Mouse (Mus musculus): ENCODE measurements around the gene Atf5.

The Atf5 gene

DNA sequence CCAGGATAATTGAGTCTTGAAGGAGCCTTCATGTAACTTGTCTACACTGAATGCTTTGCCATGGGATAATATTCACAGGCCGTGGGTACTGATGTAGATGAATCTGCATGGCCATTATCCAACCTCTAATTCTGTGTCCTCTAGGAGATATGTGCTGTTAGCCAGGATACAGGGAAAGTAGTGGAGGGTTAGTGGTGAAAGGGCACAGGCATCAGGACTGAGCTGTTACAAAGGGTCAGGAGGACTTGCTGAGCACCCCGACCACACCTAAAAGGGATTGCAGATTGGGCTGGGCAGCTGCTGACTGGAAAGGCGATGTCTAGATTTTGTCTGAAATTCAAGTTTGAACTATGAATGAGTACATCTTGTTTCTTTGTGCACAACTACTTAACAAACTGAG is 4.1 kb upstream of the Atf5 start:
- DNase-seq (ENCODE audit: low spot score in 2 of 2): no peak

DNA sequence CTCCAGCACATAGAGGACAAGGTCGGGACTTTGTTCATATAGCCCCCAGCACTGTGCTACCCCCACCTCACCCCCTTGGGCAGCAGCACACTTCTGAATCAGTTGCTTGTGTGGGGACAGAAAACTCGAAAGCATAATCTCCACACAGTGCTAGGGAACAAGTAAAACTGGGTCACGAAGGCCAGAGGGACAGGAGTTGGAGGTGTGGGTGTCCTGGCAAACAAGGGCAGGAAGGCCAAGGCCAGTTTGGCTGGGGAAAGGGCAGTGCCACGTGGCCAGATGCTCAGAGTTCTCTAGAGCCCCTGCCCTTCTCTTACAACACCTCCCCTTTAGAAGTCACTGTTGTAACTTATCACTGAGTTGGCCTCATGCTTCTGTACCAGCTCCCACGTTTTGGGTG is 3.4 kb upstream of the Atf5 start:
- no peak for DNase-seq (ENCODE audit: low spot score in 2 of 2)

DNA sequence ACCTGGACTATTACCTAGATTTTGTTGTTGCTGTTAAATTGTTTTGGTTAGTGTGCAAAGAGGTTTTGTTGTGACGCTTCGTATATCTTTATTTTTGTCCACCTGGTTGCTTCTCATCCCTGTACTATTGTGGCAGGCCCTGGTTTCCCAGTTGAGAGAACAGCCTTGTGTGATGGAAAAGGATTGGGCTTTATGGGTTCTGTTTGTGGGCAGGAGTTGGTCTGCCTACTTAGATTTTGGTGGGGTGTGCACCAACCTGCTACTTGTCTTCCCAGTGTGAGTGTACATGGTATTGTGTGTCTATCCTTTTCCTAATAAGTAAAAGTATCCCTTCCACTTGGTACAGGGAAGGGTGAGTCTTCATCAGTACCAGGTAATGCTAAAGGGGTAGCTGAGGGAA is 2.9 kb upstream of the Atf5 start:
- no peak for DNase-seq (ENCODE audit: low spot score in 2 of 2)

DNA sequence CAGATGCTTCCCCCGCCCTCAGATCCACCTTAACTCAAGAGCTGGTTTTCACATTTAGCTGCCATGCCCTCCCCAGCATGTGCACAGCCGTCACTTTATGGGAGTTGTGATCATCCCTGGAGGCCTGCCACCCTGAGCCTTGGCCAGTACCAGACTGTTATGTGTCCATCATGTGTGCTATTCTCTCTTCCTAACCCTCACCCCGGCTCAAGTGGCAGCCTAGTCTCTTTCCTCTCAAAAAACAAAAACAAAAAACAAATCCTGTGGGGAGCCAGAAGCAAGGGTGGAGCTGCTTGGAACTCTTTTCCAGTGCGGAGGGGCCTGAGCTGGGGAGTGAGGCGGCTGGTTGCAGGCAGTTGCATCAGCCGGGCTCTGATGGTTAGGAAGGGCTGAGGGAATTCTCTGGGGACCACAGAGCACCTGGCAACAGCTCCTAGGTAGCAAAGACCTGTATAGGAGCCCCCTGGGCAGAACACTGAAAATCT is 2.3 kb upstream of the Atf5 start:
- peak; percentile 4 to 31 for DNase-seq (ENCODE audit: low spot score in 2 of 2)

DNA sequence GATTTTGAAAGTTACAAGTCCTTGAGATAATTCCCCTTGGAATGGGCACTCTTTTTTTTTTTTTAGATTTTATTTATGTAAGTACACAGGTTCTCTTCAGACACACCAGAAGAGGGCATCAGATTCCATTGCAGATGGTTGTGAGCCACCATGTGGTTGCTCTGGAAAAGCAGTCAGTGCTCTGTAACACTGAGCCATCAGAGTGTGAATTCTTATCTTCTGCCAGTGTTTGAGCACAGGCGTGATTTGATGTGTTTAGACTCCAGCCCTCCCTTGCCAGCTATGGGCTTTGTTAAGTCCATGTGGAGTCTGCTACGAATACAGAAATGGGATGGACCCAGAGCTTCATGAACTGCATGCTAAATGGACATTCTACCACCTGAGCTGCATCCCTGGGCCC is 1.7 kb upstream of the Atf5 start:
- DNase-seq (ENCODE audit: low spot score in 2 of 2): no peak

DNA sequence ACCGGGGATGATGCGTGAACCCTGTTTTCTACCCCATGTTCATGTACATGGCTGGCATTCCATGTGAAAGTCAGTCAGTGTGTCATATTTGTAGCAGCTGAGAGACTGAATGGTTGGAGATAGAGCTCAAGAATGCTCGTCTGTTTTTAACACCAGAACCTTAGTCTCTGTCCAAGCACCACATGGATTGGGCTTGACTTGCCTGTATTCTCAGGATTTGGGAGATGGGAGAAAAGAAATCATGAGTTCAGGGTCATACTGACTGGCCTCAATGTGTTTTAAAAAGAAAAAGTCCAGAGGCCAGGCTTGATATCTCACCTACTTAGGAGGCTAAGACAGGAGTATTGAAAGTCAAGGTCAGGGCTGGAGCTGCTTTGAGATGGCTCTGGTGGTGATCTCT is 983 bp upstream of the Atf5 start:
- no peak for DNase-seq (ENCODE audit: low spot score in 2 of 2)

DNA sequence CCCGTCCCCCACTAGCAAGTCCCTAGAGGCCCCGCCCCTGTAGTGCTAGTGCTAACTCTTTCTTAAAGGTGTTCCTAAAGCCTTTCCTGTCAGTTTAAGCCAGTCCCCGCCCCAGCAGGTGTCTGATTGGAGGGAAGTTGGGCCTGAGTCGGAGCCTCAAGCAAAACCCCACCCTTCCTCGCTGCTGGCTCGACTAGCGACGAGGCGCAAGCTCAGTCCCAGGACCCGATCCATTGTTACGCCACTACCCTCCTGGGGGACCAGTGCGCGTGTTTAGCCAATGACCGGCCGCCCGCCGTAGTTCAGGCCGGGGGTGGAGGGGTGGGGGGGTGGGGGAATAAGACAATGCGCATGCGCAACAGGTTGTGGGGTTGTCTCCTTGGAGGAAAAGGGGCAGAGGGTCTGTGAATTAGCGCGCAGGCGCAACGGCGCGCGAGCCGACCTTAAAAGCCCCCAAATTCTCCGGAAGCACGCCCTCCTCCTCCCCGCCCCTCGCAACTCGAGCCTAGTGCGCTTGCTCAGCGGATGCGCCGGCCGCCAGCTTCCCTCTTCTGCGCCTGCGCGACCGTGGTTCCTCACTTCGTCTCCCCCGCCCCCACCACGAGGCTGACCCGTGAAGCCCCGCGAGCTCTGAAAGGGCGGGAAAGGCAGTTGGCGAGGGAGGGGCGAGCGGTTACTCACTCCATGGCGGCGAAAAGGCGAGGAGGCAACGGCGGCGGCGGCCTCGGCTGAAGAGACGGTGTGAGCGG is 563 bp downstream of the Atf5 start, which contains the start of the genes Nup62 and Il4i1:
Nup62 (plus strand) TSS at position 368 of the 749 bp plus-strand sequence.
Il4i1 (plus strand) TSS at position 667 of the 749 bp plus-strand sequence.
- peak; percentile 97 to 98 for DNase-seq (ENCODE audit: low spot score in 2 of 2)

DNA sequence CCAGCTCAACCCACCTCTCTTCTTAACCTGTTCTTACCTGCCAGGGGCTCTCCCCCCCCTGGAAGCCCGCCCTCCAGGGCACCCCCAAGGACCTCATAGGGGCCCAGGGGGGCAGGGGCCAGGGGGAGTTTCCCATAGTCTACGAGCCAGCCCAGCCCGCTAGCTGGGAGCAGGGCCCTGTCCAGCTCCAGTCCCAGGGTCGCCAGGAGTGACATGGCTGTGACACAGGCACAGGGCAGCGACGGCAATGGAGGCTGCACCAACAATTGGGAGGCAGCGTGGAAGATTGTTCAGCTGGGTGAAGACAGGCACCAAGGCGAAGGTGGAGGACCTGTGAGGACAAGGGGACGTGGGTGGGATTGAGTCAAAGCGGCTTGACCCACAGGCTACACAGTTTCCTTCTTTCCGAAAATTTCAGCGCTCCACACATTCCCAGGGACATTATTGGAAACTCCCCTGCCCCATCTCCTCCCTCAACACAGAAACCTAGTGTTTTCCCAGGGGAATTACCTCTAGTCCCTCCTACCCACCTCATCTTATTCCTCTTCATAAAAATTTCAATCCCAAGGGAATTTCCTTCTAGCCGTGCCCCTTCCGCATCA is 1.4 kb downstream of the Atf5 start:
- DNase-seq (ENCODE audit: low spot score in 2 of 2): peak in 1 of 2 experiments; percentile 7

DNA sequence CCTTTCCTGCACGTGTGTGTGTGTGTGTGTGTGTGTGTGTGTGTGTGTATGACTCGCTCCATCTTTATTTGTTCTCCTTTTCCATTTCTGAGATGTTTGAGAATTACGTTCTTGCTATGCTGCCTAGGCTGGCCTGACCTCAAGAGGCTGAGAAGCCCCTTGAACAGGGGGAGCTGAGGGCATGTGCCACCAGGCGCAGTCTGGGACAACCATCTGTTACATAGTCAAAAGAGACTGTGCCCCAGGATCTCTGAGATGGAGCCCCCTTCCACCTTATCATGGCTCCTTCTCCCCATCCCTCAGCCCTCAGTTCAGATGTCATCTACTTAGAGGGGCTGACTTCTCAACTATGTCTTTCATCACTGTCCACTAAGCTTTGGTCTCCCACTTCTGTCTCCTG is 2.0 kb downstream of the Atf5 start:
- DNase-seq (ENCODE audit: low spot score in 2 of 2): peak in 1 of 2 experiments; percentile 3

DNA sequence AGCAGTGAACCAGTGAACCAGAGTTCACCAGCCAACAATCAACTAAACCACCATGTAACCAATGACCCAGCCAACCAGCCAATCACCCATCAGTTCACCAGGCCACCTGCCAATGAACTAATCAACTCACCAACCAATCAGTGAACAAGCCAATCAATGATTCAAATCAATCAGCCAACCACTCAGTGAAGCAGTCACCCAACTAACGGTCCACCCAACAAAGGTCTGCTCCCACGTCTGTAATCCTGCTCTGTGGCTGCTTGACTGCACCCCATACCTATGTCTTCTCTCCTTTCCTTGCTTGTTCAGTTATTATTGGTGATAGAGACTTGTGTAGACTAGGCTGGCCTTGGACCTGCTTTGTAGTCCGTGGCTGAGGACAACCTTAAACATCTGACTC is 2.5 kb downstream of the Atf5 start:
- DNase-seq (ENCODE audit: low spot score in 2 of 2): peak in 1 of 2 experiments; percentile 1

DNA sequence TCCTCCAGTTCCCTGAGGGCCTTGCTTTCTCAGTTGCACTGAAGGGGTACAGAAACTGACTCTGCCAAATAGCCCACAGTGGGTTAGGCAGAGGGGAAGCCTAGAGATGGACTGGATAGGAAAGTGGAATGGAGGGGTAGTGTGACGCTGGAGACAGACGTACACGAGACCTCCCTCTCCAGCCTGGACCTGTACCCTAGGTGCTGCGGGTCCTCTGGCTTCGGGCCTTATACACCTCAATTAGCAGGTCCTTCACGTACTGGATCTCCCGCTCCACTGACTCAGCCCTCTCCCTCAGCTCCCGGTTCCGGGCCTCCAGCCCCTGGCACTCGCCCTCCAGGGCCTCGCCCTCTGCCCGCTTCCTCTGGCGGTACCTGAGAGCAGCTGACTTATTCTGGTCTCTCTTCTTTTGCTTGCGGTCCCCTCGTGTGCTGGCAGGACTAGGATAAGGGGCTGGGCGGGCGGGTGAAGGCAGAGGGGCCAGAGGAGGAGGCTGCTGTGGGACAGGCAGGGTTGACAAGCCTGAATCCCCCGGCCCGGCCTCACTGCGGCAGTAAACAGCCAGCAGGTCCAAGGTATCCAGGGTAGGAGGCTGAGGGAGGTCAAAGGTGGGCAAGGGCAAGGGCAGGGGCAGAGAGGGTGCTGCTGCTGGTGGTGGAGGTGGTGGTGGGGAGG is 3.7 kb downstream of the Atf5 start:
- DNase-seq (ENCODE audit: low spot score in 2 of 2): peak in 1 of 2 experiments; percentile 2

DNA sequence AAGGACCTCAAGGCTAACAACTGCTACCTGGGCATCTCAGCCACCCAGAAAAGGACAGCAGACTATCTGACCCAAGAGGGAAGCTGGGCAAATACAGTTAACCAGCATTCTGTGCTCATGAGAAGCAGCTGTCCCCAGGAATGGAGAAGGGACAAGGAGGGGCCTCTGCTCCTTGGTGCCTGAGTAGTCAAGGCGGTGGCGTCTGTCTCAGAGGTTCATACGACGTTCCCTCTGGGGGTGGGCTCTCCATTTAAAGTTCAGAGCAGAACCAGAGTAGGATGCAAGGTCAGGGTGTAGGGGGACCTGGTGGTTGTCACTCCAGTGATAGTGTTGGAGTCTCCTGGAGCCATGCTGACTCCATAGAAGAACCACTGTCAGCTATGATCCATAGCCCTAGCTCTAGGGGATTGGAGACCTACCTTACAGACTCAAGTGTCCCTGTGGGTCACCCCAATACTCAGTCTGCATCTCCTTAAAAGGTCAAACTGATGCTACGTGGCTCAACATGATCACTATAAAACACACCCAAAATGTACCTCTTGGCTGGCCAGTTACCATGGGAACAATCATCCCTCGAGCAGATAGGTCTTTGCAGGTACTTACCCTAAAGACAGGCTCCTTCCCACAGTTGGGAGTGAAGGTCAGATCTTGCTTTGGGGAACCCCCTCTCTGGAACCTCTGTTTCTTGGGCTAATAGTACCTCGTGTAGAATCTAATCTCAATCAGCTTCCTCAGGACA is 5.5 kb downstream of the Atf5 start:
- no peak for DNase-seq (ENCODE audit: low spot score in 2 of 2)

DNA sequence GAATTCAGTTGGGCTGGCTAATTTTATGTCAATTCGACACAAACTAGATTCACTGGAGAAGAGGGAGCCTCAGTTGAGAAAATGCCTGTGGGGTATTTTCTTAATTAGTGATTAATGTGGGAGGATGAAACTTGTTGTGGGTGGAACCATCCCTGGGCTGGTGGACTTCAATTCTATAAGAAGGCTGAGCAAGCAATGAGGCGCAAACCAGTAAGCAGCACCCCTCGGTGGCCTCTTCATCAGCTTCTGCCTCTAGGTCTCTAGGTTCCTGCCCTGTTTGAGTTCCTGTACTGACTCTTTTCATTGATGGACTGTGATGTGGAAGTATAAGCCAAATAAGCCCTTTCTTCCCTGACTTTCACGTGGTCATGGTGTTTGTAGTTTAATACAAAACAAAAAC is 6.1 kb downstream of the Atf5 start:
- no peak for DNase-seq (ENCODE audit: low spot score in 2 of 2)

DNA sequence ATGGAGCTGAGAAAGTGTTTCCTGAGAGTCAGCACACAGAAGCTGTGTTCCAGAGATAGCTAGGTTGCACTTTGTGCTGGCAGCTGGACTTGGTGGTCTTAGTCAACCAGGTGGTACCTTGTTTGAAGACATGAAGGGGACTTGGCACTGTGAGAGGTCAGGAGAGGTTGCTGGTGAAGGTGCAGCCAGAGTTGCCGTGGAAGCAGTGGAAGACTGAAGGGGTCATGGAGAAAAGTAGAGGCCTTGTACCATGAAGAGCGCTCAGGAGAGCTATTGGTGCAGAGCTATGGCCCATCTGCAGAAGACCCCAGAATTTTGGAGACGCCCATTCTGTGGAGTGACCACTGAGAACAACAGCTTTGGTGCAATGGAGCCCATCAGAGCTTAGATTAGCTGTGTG is 7.0 kb downstream of the Atf5 start:
- DNase-seq (ENCODE audit: low spot score in 2 of 2): no peak

DNA sequence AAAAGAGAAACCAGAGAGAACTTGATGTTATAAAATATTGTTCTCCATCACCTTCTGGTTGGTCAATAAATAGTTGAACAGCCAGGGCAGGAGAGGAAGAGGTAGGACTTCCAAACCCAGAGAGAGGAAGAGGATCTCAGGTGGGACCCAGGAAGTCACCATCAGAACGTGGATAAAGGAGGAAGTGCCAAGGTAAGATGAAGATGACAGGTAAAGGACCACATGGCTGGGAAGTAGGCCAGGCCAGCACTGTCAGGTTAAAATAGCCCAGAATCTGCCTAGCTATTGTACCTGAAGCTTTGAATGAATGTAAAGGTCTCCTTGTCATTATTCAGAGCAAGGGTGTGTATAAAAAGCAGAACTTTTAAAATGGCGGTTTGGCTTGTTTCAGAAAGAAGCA is 7.5 kb downstream of the Atf5 start:
- no peak for DNase-seq (ENCODE audit: low spot score in 2 of 2)

DNA sequence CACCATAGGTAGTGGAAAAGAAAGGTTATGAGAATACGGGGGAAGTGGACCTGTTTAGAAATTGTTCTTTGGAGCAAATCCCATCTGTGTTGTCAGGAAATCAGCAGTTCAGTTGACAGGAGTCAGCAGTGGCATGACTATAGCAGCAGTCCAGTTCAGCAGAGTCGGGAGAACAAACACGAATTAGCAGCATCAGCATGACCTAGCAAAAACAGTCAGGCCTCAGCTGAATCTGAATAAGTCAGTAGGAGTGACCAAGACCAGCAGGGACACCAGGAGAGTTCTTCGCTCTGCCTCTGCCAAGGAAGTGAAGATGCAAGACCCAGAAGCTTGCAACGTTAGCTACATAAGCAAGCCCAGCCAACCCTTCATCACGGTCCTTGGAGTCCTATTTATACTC is 23.7 kb downstream of the Atf5 start:
- DNase-seq (ENCODE audit: low spot score in 2 of 2): no peak

DNA sequence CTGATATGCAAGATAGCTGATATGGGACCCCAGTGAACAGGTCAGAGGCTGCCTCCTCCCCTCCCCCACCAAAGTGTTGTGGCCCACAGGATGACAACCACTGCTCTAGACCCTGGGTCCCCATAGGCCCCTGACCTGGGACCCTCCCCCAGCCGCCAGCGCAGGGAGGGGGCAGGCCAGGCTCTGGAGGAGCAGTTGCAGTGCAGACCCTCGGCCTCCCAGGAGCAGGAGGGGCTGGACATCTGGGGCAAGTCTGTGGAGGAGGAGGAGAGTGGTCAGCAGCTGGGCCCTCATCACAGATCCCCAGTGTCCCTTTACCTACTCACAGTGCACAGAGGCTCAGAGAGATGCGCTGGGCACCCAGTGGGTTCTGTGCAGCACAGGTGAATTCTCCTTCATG is 26.4 kb downstream of the Atf5 start:
- DNase-seq (ENCODE audit: low spot score in 2 of 2): no peak

DNA sequence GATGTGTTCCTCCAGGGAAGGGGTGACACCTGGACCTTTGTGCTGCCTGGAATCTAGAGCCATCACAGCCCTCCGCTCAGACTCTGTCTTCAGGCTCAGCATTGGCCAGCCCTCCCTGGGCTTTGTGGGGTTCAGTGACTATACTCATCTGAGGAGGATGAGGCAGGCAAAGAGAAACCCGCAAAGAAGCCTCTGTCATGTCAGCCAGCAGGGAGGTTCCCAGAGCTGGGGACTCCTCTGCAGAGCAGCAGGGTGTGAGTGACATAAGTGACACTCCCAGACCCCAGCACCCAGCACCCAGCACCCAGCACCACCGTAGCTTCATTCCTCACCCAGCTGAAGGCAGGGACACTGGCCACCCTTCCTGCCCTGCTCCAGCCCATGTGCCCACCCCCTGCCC is 26.9 kb downstream of the Atf5 start:
- DNase-seq (ENCODE audit: low spot score in 2 of 2): no peak

DNA sequence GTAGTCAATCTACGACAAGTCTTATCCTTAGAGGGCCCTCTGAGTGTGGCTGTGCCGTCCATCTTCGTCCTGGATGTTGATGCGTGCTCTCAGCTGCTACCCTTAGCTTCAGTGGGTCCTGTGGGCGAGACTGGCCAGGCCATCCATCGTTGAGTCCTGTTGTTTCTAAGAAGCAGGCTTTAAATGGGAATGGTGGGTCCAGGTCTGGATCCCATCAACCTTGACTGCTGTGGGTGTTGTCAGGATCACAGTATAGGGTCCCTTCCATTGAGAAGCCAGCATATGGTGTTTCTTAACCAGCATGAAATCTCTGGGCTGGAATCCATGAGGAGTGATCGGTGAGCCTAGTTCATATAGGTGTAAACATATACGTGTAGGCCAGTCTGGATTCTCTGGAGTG is 36.4 kb downstream of the Atf5 start:
- DNase-seq (ENCODE audit: low spot score in 2 of 2): no peak

DNA sequence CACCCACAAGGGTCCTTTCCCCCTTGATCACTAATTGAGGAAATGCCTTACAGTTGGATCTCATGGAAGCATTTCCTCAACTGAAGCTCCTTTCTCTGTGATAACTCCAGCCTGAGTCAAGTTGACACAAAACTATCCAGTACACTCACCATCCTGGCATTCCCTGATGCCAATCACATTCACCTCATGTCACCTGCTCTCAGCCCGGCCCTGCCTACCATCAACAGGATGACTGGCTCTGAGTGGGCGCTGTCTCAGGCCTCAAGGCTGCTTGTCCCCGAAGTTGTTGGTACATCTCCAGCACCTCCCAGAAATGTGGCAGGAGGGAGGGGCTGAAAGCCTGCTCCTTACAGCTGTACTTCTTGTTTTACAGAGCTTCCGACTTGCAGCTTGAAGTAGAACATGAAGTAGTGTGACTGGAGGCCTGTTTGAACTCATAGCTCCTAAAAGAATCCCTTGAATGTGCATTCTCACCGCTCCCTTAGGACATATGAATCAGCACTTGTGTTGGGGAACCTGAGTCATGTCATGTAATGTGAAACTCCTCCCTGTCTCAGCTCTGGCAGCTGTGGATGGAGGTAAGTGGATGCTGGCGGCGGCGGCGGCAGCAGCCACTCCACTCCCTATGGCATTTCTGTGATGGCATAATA is 39.5 kb downstream of the Atf5 start:
- no peak for DNase-seq (ENCODE audit: low spot score in 2 of 2)

DNA sequence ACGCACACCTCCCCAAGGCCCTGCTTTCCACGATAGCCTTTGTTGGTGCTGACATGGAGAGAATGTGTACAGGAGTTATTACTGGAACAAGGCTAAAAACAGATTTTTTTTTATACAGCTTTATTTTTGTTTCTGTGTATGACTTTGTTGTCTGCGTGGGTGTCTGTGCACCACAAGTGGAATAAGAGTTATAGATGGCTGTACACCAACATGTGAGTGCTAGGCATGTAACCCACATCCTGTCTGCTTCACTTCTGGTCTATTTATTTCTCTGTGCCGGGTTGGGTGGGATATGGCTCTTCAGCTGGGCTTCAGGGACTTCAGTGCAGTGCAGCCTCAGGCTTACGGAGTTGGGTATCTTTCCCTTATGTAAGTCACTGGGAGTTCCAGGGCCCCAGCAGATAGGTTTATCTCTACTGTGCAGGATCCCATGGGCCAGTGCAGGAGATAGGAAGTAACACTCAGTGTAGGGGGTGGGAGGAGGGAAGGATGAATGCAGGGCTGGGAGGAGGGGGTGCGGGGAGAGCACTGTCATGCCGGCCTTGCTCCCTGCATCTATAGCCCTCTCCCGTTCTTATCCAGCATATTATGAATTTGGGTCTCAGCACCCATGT is 43.8 kb downstream of the Atf5 start:
- no peak for DNase-seq (ENCODE audit: low spot score in 2 of 2)

All from frontal cortex, postnatal 25 days (tissue).